30 mouse cellular contexts compared by ENCODE assay signal in the genomic region with DNA sequence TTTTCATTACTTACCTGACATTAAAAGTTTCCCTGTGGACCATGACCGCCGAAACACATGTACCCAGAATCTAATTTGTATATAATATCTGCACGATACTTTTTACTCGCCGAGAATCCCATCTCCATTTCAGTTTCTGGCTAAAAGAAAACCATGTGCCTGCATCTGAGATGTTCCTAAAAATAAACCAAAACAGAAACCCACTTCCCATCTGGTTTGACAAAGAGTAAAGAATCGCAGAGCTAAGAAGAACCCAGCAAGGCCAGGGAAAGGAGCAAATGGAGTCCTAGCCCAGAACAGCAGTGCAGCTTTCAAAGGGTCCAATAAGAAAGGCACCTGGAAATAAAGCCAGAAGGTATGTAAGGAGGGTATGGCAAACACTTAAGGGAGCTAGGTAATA. TPM values are rescaled to one million over a fixed set of nuclear protein-coding genes. Genes with fewer than 3 reads are reported as not detected.
DNase-seq lines count a peak whose midpoint lies in the region; ATAC-seq and TF ChIP-seq lines count a peak whose summit lies in the region.
"Had no signal": no experiment of that assay in that cellular context is flagged by ENCODE, and none has a peak within 500 bp of the region (broad histone marks: within the 10 kb centered on the region; RNA-seq: fewer than 3 reads in every experiment).

No protein-coding gene starts in this region.

- TF ChIP-seq CTCF in heart, adult 2 months (IDR thresholded peaks at IDR 0.05), result no peak

- WGBS in heart, adult 2 months, result 75% methylated on average over 6 of the region's 6 CpGs
- 85% methylated on average over 6 of the region's 6 CpGs for WGBS in lung, embryonic 16.5 days
- 77% methylated on average over 6 of the region's 6 CpGs for WGBS in intestine, embryonic 16.5 days

- TF ChIP-seq EP300 in heart, adult 2 months (IDR thresholded peaks at IDR 0.05; ENCODE audit: insufficient read depth, low read depth, low read length), result no peak

- no peak for DNase-seq in heart, adult 2 months
- DNase-seq in heart, adult 11 months, result no peak
- DNase-seq in lung, postnatal 25 days (ENCODE audit: low spot score), result no peak
- peak; percentile 78 for DNase-seq in telencephalon, adult 2 months (ENCODE audit: low read depth, low spot score)
- no peak for DNase-seq in adrenal gland, postnatal 25 days
- DNase-seq: adrenal gland, postnatal 36 days; cerebellum, adult 2 months; cerebellum, postnatal 25 days; gastrocnemius, postnatal 25 days; heart, postnatal 10 days; kidney, adult 9 months; kidney, postnatal 14 days; layer of hippocampus, adult 9-11 months; right cerebral cortex, postnatal 4 days; thymus, adult 18-20 months; thymus, postnatal 36 days had no signal

- TF ChIP-seq POLR2A in heart, adult 2 months (IDR thresholded peaks at IDR 0.05; ENCODE audit: insufficient read depth, low read depth, low read length), result no peak

- H3K4me2 ChIP-seq in lung, embryonic 16.5 days (ENCODE audit: low read depth, low read length), result no peak overlapping the region
- peak overlapping the region; percentile 41 for H3K4me2 ChIP-seq in intestine, embryonic 16.5 days (ENCODE audit: low read depth, low read length)
- H3K4me2 ChIP-seq: embryonic facial prominence, embryonic 12.5 days; heart, embryonic 13.5 days; hindbrain, embryonic 15.5 days; limb, embryonic 13.5 days; liver, embryonic 11.5 days; midbrain, embryonic 13.5 days; neural tube, embryonic 13.5 days had no signal

- H3K4me3 ChIP-seq in heart, adult 2 months, result no peak overlapping the region
- H3K4me3 ChIP-seq in lung, embryonic 16.5 days (ENCODE audit: low read length), result no peak overlapping the region
- H3K4me3 ChIP-seq in intestine, embryonic 16.5 days (ENCODE audit: low read length), result no peak overlapping the region
- H3K4me3 ChIP-seq: embryonic facial prominence, embryonic 12.5 days; erythroblast, embryonic 14.5 days; heart, embryonic 13.5 days; hindbrain, embryonic 15.5 days; limb, embryonic 13.5 days; midbrain, embryonic 13.5 days; neural tube, embryonic 13.5 days had no signal

- H3K4me1 ChIP-seq in heart, adult 2 months (ENCODE audit: control insufficient read depth, insufficient read depth, low read length), result peaks cover 34% of the 10 kb centered on the region
- peaks cover 40% of the 10 kb centered on the region for H3K4me1 ChIP-seq in lung, embryonic 16.5 days (replicated peaks; ENCODE audit: control insufficient read depth, insufficient read depth, low read length)
- H3K4me1 ChIP-seq in intestine, embryonic 16.5 days (ENCODE audit: control insufficient read depth, insufficient read depth, low read length), result peaks cover 41% of the 10 kb centered on the region

- H3K79me2 ChIP-seq in heart, adult 2 months (replicated peaks; ENCODE audit: control insufficient read depth, insufficient read depth, low read length), result peaks cover 9% of the 10 kb centered on the region

- no peaks in the 10 kb centered on the region for H3K9me3 ChIP-seq in lung, embryonic 16.5 days (ENCODE audit: control insufficient read depth, low read length)
- H3K9me3 ChIP-seq in intestine, embryonic 16.5 days (ENCODE audit: control insufficient read depth, low read length), result no peaks in the 10 kb centered on the region
- H3K9me3 ChIP-seq: embryonic facial prominence, embryonic 12.5 days; heart, embryonic 13.5 days; hindbrain, embryonic 15.5 days; limb, embryonic 13.5 days; midbrain, embryonic 13.5 days; neural tube, embryonic 13.5 days had no signal

- intact Hi-C loops in heart, adult 2 months (cut with DNase I), result no loop called here

- peak overlapping the region; percentile 9; the same call in 1 of the 2 replicates for H3K27ac ChIP-seq in heart, adult 2 months
- H3K27ac ChIP-seq in lung, embryonic 16.5 days (ENCODE audit: low read length), result peak overlapping the region; percentile 69
- H3K27ac ChIP-seq in intestine, embryonic 16.5 days (ENCODE audit: low read length), result peak overlapping the region; percentile 84
- H3K27ac ChIP-seq: embryonic facial prominence, embryonic 12.5 days; heart, embryonic 13.5 days; hindbrain, embryonic 15.5 days; limb, embryonic 13.5 days; macrophage; midbrain, embryonic 13.5 days; neural tube, embryonic 13.5 days had no signal

- H3K27me3 ChIP-seq in heart, adult 2 months (ENCODE audit: control insufficient read depth, insufficient read depth, low read length), result no peaks in the 10 kb centered on the region
- no peaks in the 10 kb centered on the region for H3K27me3 ChIP-seq in lung, embryonic 16.5 days (ENCODE audit: control insufficient read depth, insufficient read depth, low read depth, low read length)
- H3K27me3 ChIP-seq in intestine, embryonic 16.5 days (replicated peaks; ENCODE audit: control insufficient read depth, insufficient read depth, low read length), result no peaks in the 10 kb centered on the region
- H3K27me3 ChIP-seq: embryonic facial prominence, embryonic 12.5 days; heart, embryonic 13.5 days; hindbrain, embryonic 15.5 days; limb, embryonic 13.5 days; midbrain, embryonic 13.5 days; neural tube, embryonic 13.5 days had no signal

- H3K9ac ChIP-seq in heart, adult 2 months (ENCODE audit: low read depth, low read length), result no peak overlapping the region
- H3K9ac ChIP-seq in lung, embryonic 16.5 days (ENCODE audit: low read length), result no peak overlapping the region
- H3K9ac ChIP-seq in intestine, embryonic 16.5 days (ENCODE audit: low read depth, low read length), result 0 out of 2 replicates have a peak overlapping the region, but pooled peaks have one; percentile 16
- H3K9ac ChIP-seq: embryonic facial prominence, embryonic 12.5 days; heart, embryonic 13.5 days; hindbrain, embryonic 15.5 days; midbrain, embryonic 13.5 days; neural tube, embryonic 13.5 days had no signal

- H3K36me3 ChIP-seq in heart, adult 2 months (ENCODE audit: control insufficient read depth, insufficient read depth, low read length), result peaks cover 16% of the 10 kb centered on the region
- H3K36me3 ChIP-seq in lung, embryonic 16.5 days (ENCODE audit: control insufficient read depth, insufficient read depth, low read length), result peaks cover 14% of the 10 kb centered on the region; the same call in 1 of the 2 replicates
- peaks cover 3% of the 10 kb centered on the region for H3K36me3 ChIP-seq in intestine, embryonic 16.5 days (ENCODE audit: control insufficient read depth, insufficient read depth, low read length)

- ATAC-seq in lung, embryonic 16.5 days (ENCODE audit: low read depth), result peak; percentile 56; the same call in 1 of the 2 replicates
- no peak for ATAC-seq in intestine, embryonic 16.5 days
- ATAC-seq: CD4-positive, CD25-positive, alpha-beta regulatory T cell, adult 4 months; forebrain, embryonic 16.5 days; inflammation-experienced regulatory T-cells, adult 6 months; midbrain, embryonic 13.5 days had no signal

RNA-seq across cellular contexts. Expression of gene Smad1, which starts 30.2 kb away (rescaled TPM):
- total RNA-seq in heart, adult 2 months (2021), result 10 to 100 TPM; 12.7 to 14.0 TPM
- 18.0 and 18.7 TPM in 2 replicates for polyA plus RNA-seq in heart, adult 2 months (2012; rRNA removed)
- 37.2 and 39.8 TPM in 2 replicates for polyA plus RNA-seq in lung, embryonic 16.5 days (2015; fragmentation: Nextera tagmentation; extraction: Ambion mirVana)
- polyA plus RNA-seq in intestine, embryonic 16.5 days (2015; fragmentation: Nextera tagmentation; extraction: Ambion mirVana), result 33.4 and 33.6 TPM in 2 replicates
- 29.8 and 30.5 TPM in 2 replicates for total RNA-seq in adrenal gland, postnatal 25 days (2021)

Comparison
In these comparisons a context has a peak if more than half of its experiments do, and no peak if none do; other contexts are left out.
1. H3K27ac ChIP-seq: peak in every context shown above with its lines; median percentile 84 in intestine, embryonic 16.5 days; 69 in lung, embryonic 16.5 days; 9 in heart, adult 2 months.